Mouse (Mus musculus) small intestine, adult 2 months (tissue): ENCODE measurements at regions not wholly inside any gene's neighbourhood (a gene's known extent, or its start where the extent isn't known, plus 50 kb on each side); places are given as distances from the start of the nearest gene placed in this dataset.

Experiments used
- H3K27ac ChIP-seq: fragments of 200-500 bp; 2 replicates; pipeline ENCODE4 v1.5.1; 2012; ENCODE audit warnings: low read depth, low read length, control low read depth, inconsistent platforms; ENCODE audit not compliant: insufficient read depth
- H3K27me3 ChIP-seq: fragments of 200-500 bp; 2 replicates; pipeline ENCODE4 v1.6.1; 2012; ENCODE audit warnings: mild to moderate bottlenecking, moderate library complexity, low read length, inconsistent platforms; ENCODE audit not compliant: control insufficient read depth, insufficient read depth
- H3K36me3 ChIP-seq: fragments of 200-500 bp; 2 replicates; pipeline ENCODE4 v1.6.1; 2012; ENCODE audit warnings: mild to moderate bottlenecking, low read length, control low read depth, inconsistent platforms; ENCODE audit not compliant: control insufficient read depth, insufficient read depth
- H3K4me1 ChIP-seq: fragments of 200-500 bp; 2 replicates; pipeline ENCODE4 v1.6.1; 2012; ENCODE audit warnings: low read length, inconsistent platforms, mixed read lengths; ENCODE audit not compliant: control insufficient read depth, insufficient read depth, insufficient read length
- H3K4me3 ChIP-seq: fragments of 200-500 bp; 2 replicates; pipeline ENCODE4 v1.5.1; 2012; ENCODE audit warnings: low read depth, mild to moderate bottlenecking, control low read depth, inconsistent platforms, low read length, moderate library complexity
- CTCF ChIP-seq: fragments of 200-500 bp; IDR thresholded peaks from 2 replicates; pipeline ENCODE4 v1.5.1; 2012; ENCODE audit warnings: low read depth, mild to moderate bottlenecking, control low read depth, inconsistent platforms, low read length, moderate library complexity, mixed read lengths; ENCODE audit not compliant: insufficient replicate concordance, insufficient read length; ENCODE audit errors: extremely low read depth
- POLR2A ChIP-seq: fragments of 200-500 bp; IDR thresholded peaks from 2 replicates; pipeline ENCODE4 v1.6.1; 2012; ENCODE audit warnings: low read depth, mild to moderate bottlenecking, control low read depth, inconsistent platforms, low read length, moderate library complexity
- WGBS: fragments of 180-500 bp; shearing (Covaris S2); methylation state at CpG from one replicate; pipeline ENCODE4 v1.1.7; 2018; 5-methylcytosine and 5-hydroxymethylcytosine counted together

GRCm38 (mm10) chr2:11853210-11853973 lies 75.7 kb downstream of the Ankrd16 start:
- Histone ChIP-seq H3K36me3 (no peaks in the 10 kb centered on the region), H3K4me1 (peaks cover 8% of the 10 kb centered on the region; the same call in 1 of the 2 replicates), H3K27ac (0 out of 2 replicates have a peak overlapping the region, but pooled peaks have one; percentile 34), H3K4me3 (no peak overlapping the region), H3K27me3 (no peaks in the 10 kb centered on the region)
- no peak for TF ChIP-seq CTCF
- TF ChIP-seq POLR2A: no peak
- WGBS: 14% methylated on average over 2 of the region's 2 CpGs

GRCm38 (mm10) chr2:11869983-11870382 lies 92.3 kb downstream of the Ankrd16 start:
- WGBS: 23% methylated on average over 2 of the region's 2 CpGs

GRCm38 (mm10) chr2:11880005-11880404 lies 102.3 kb downstream of the Ankrd16 start:
- no peaks in the 10 kb centered on the region for H3K36me3 ChIP-seq

More at GRCm38 (mm10) chr2:11869983-11870382, 92.3 kb downstream of the Ankrd16 start:
- H3K36me3 ChIP-seq: no peaks in the 10 kb centered on the region
- no peaks in the 10 kb centered on the region for H3K4me1 ChIP-seq
- TF ChIP-seq CTCF (no peak), POLR2A (no peak)
- no peak overlapping the region for H3K4me3 ChIP-seq
- H3K27ac ChIP-seq: no peak overlapping the region
- H3K27me3 ChIP-seq: no peaks in the 10 kb centered on the region

GRCm38 (mm10) chr2:11894792-11895568 lies 117.3 kb downstream of the Ankrd16 start:
- H3K36me3 ChIP-seq: no peaks in the 10 kb centered on the region
- H3K4me1 ChIP-seq: no peaks in the 10 kb centered on the region
- TF ChIP-seq CTCF (no peak), POLR2A (no peak)
- no peak overlapping the region for H3K4me3 ChIP-seq
- H3K27me3 ChIP-seq: no peaks in the 10 kb centered on the region
- no peak overlapping the region for H3K27ac ChIP-seq
- WGBS: 67% methylated on average over 7 of the region's 7 CpGs

More at GRCm38 (mm10) chr2:11880005-11880404, 102.3 kb downstream of the Ankrd16 start:
- Histone ChIP-seq H3K4me3 (no peak overlapping the region), H3K4me1 (no peaks in the 10 kb centered on the region), H3K27ac (no peak overlapping the region), H3K27me3 (no peaks in the 10 kb centered on the region)
- TF ChIP-seq CTCF: no peak
- WGBS: 7% methylated on average over 1 of the region's 1 CpGs

- Histone ChIP-seq H3K4me3 (no peak overlapping the region), H3K27ac (no peak overlapping the region), H3K4me1 (no peaks in the 10 kb centered on the region), H3K36me3 (no peaks in the 10 kb centered on the region), H3K27me3 (no peaks in the 10 kb centered on the region)
- WGBS: 73% methylated on average over 11 of the region's 11 CpGs
- TF ChIP-seq CTCF (no peak), POLR2A (no peak)
Observed at GRCm38 (mm10) chr2:11899698-11900660, 122.3 kb downstream of the Ankrd16 start.

GRCm38 (mm10) chr2:11914782-11915181 lies 137.1 kb downstream of the Ankrd16 start:
- WGBS: 68% methylated on average over 1 of the region's 1 CpGs
- Histone ChIP-seq H3K4me1 (no peaks in the 10 kb centered on the region), H3K36me3 (no peaks in the 10 kb centered on the region), H3K4me3 (no peak overlapping the region), H3K27me3 (no peaks in the 10 kb centered on the region; the same call in 1 of the 2 replicates), H3K27ac (no peak overlapping the region)
- TF ChIP-seq CTCF (no peak), POLR2A (no peak)

- H3K4me3 ChIP-seq: no peak overlapping the region
- no peak overlapping the region for H3K27ac ChIP-seq
- no peaks in the 10 kb centered on the region for H3K36me3 ChIP-seq
- H3K27me3 ChIP-seq: no peaks in the 10 kb centered on the region
- H3K4me1 ChIP-seq: no peaks in the 10 kb centered on the region
- TF ChIP-seq CTCF (no peak), POLR2A (no peak)
Observed at GRCm38 (mm10) chr2:11917373-11917772, 139.7 kb downstream of the Ankrd16 start.
